Mouse (Mus musculus): ENCODE results near the gene Otx1. TPM values are rescaled to one million over a fixed set of nuclear protein-coding genes. Genes with fewer than 3 reads are reported as not detected.

The Otx1 gene
- total RNA-seq (2021): under 1 TPM in 1 of 2 experiments, not detected in 1; 0.09 TPM
- long read RNA-seq, experiment 1: 0 reads
- long read RNA-seq, experiment 2: 0 reads

DNA sequence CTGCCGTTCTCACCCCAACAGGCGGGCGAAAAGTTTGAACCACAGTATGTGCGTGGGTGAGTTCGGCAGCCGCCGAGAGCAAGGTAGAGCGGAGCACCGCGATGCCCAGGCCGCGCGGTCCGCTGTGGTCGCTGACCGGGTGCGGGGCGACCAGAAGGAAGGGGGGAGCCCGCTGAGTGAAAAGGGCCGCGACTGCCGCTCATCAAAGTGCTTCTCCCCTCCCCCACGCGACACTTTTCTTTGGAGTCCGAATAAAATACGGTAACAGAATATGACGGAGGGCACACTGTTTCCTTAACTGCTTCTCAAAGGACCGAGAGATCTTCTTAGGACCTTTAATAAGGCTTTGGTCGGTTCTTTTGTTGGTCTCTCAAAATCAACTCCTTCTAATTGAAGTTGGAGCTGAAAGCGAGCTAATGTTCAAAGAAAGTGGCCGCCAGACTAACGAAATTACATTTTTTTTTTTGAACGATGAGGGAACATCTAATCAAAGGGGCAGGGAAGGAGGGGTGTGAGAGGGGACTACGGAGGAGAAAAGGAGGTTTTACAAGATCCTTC, at the start of gene Otx1:
Gene Otx1 (minus strand): TSS at position 115 of the 558 bp plus-strand sequence.
- peak; percentile 18 for DNase-seq

DNA sequence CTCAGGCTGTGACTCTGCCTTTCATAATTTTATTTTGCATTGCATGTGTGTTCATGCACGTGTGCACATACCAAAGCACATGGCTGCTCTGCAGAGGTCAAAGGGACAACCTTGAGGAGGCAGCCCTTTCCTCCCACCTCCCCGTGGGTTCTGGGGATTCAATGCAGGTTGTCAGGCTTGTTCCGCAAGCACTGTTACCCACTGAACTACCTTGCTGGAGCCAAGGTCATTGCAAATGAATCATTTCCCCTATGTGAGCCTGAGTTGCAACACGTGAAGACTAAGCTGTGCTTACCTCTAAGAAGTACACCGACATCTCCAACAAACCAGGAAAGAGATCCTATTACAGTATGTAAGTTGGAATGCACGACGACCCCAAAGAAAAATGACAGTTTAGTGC, 48.2 kb upstream of the Otx1 start:
- no peak for DNase-seq

DNA sequence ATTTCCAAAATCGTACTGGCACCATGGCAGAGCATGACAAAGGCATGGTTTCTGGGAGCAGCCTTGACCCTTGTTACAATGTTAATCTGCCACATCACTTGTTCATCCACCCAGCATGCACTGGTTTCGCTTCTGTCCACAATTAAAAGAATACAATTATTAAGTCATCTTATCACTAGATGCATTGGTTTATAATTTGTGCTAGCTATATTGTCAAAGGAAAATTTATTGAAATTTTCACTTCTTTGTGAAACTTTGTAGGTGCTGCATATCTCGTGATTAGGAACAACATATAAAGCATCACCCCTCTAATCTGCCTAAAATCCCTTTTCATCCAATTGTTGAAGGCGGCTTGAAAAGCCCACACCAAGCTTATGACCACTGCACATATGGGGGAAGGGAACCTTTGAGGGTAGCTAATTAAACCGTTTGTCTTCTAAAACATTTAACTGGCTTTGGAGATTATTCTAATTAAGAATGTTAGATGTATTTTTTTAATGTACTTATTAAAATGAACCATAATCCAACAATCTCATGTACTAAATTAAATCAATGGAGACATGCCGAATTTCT, 37.2 kb upstream of the Otx1 start:
- DNase-seq: no peak

- no peak for DNase-seq
Measured at GRCm38 (mm10) chr11:22034564-22035105, 31.9 kb upstream of the Otx1 start.

GRCm38 (mm10) chr11:22033582-22033981, 30.9 kb upstream of the Otx1 start:
- no peak for DNase-seq

DNA sequence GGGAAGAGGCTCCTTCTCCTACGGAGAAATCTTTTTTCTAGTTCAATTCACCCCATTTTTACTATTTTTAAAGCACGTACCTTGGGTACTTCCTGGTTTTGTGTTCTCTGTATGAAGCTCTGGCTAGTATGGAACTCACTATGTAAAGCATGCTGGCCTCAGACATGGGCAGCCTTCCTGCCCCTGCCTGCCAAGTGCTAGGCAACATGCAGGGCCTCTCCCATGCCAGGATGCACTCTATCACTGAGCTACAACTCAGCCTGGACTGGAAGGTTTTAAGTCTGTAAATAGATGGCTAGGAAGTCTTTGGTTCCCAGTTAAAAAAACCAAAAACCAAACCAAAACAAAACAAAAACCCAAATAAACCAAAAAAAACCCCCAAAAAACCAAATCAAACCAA, 17.9 kb upstream of the Otx1 start:
- DNase-seq: no peak

DNA sequence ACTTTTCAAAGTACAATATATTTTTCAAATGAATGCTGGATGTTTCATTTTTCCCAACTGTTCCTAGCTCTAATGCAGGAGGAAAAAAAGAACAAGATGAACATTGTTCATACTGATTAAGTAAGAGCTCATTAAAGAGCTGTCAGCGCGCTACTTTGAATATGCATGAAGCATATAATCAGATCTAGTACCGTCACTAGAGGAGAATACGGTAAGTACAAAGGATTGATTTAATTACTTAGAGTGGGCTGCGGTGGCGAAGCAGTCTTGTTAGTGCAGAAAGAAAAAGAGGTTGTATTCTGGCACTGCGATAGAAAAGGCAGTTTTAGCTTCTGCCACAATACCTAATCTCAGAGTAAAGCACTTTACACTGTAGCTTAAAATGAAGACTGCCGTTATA, 14.7 kb upstream of the Otx1 start:
- no peak for DNase-seq

DNA sequence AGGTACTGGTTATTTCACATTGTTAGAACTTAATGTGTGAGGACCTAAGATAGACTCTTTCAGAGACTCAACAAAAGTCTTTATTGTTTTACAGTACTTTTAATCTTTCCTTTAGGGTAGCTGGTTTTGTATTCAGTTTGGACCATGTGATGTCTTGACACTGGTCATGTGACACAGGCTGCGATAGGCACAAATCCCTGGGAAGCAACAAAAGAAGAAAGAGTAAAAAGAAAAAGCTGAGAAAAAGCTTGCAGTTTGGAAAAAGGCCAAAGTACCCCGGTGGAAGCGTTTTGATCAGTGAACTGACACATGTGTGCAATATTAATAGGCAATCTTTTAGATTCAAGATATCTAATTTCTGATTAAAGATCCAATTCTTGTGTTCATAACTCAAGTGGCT, 13.6 kb upstream of the Otx1 start:
- no peak for DNase-seq

DNA sequence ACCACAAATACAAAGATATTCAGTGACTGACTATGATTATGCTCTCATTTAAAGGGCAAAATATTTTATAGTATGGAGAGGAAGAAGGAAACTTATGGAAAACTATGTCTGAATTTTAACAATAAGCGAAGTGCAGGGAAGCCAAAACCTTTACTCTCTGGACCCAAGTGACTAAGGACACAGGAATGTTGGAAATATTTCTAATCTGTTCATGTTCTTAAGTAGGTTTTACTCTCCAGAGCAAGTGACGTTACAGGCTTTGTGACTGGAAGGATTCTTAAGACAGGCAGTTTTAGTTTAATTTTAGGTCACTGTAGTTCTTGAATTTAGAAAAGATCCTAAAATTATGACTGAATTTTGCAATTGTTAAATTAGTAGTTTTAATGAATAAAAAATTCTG, 6.1 kb upstream of the Otx1 start:
- no peak for DNase-seq

DNA sequence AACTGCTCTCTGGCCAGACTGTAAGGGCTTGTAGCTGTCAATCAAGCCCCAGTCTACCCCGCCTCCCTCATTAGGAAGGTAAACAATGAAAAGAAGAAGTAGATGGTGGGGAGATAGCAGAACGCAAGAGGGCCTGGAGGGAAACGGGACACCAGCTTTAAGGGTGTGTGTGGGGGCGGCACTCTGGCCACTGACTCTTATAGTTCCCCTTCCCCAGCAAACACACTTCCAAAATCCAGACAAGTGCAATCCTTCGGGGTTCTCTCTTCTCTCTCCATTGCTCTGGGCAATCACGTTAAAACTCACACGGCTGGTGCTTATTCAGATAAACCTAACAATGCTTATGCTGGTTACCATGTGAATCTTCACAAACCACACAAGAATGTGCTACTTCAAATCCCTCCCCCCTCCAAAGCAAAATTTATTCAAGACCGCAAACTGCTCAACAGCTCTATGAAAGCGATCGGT, 5.5 kb upstream of the Otx1 start:
- DNase-seq: no peak

DNA sequence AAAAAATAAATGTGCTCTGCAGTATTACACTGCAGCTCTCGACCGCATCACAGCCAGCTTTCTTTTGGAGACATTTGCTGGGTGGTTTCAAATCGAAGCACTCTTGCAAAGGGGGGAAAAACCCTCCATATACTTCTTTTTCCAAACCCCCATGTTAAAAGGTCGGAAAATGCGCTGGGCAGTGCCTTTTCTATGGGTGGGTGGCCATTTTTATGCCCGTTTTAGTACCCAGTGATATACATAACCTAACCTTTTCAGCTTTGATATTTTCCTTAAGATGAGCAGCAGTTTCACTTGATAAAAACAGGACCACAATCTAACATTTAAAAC, 5.0 kb upstream of the Otx1 start:
- no peak for DNase-seq

GRCm38 (mm10) chr11:22007088-22007780, 4.5 kb upstream of the Otx1 start:
- no peak for DNase-seq

DNA sequence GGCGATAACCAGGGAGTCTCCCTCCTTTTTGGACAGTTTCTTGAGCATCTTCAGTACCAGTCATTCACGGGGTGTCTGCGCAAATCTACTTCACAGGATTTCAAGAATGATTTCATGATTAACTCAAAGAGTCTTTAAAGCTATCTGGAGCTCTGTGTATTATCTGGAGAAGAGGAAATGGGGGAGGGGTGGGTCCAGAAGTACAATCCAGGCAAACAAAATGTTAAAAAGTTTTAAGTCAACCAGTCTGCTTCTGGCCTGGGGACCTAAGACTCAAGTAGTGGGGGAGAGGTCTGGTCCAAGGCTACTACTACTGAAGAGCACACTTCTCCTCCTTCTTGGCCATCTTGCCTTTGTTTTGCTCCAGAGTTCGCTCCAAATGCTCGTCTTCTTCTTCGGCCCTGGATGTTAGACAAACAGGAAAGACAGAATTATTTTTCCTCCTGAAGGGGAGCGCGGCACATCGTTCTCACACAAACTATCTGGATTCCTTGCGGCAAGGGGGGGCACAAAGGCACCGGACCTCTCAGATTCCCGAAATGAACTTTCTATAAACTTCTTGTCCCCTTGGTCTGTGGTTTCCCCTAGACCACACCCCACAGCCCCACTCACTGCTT, 3.9 kb upstream of the Otx1 start:
- no peak for DNase-seq

DNA sequence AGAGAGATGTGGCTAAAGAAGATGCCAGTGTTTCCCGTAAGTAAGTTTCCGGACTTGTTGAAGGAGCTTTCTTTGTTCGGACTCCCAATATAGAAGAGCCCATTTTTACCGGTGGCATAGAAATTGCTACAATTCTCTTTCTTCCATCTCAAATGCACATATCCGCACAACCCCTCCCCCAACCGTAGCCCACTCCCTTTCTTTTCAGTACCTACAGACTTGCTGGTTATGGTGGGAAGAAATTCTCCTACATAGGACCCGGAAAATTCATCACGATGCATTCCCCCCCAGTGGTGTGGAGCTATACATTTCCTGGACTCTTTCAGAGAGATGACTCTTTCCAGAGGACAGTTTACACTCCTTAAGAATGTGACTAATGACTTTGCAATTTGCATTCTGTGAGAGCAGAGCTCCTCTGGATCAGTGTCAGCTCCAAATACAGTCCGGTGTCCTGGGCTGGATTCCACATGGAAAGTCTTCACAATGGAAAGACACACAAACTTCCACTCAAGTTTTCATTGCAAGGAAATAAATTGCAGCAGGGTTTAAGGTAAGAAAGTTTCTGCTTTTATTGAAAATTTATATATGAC, 2.7 kb upstream of the Otx1 start:
- no peak for DNase-seq

GRCm38 (mm10) chr11:22004331-22004841, 1.7 kb upstream of the Otx1 start:
- DNase-seq: peak; percentile 10

DNA sequence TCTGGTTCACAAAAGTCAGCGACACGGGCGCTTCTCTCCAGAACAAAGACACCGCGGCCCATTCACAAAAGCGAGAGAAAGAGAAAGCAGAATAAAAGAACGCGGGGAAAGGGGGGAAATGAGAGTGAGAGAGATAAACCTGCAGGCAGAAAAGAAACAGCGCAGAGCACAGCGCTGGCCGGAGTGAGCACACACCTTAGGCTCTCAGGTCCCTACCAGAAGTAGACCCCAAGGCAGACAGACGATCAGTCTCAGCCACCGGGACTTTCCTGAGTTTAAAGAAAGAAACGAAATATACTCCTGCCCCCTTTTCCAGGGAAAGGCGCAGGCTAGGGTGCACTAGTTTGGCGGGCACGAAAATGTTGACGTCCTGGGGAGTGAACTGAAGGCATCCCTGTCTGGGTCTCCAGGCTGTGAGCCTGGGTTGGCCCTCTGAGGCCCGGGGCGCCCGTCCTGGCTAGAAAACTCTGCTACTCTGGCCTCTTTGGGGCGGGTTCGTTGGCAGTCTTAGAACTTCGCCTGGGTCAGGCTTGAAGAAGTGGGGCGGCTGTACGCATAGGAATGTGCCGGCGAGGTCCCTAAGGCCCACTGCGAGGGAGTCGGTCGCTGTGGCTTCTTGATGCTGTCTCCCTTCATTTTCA, 764 bp upstream of the Otx1 start:
- peak; percentile 26 for DNase-seq

GRCm38 (mm10) chr11:22002062-22002782, 475 bp downstream of the Otx1 start:
- no peak for DNase-seq

- DNase-seq: peak; percentile 50
Measured at GRCm38 (mm10) chr11:22001321-22002061, 1.2 kb downstream of the Otx1 start.

DNA sequence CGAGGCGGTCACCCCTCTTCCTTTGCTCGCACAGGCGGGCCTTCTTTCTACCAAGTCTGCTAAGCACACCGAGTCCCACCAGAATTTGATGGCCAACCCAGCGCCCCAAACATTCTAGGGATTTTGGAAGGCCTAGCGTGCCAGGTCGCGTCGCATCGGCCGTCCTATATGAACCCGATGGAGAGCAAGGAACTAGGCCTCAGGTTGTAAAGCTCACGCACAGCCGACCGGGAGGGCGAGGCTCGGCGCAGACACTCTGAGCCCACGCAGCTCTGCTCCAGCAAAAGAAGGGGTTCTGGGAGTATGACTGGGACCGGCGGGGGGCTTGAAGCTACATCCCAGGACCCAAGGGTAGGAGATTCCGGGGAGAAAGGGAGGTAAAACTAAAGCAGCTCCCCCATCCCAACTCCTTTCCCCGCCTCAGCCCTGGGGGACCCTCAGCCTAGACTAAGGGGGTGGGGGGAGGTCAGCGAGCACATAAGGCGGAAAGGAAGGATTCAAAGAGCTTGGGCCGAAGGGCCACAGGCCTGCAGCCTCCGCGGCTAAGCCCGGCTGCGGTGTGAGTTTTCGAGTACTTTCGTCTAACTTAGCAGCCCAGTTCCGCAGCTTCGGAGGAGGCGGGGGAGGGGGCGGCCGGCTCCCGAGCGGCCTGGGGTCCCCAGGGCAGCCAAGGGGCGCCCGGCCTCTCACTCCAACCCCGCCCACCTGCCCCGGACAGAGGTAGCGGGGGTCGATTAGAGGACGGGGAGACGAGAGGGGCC, 2.2 kb downstream of the Otx1 start:
- peak; percentile 13 for DNase-seq

Data from adrenal gland, postnatal 10 days (tissue).